Comparison of ENCODE assay signal across 21 mouse cellular contexts in the genomic region with DNA sequence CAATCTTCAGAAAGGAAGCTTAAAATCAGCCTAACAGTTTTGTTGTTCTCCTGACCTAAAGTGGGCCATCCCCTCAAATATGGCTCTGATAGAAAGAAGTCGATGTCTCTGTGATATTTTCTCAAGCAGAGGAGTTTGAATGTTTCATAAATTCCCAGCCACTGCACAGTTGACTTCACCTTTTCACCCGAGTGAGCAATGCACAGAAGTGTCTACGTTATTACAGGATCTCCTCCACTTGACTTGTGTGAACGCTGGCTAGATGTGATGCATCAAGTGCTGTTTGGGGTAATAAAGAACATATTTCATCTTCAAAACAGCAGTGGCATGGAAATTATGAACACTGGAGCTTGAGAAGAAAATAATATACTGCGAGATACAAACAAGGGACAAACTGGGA.
DNase-seq lines count a peak whose midpoint lies in the region; ATAC-seq lines count a peak whose summit lies in the region.
"Had no signal": no experiment of that assay in that cellular context is flagged by ENCODE, and none has a peak within 500 bp of the region (broad histone marks: within the 10 kb centered on the region; RNA-seq: fewer than 3 reads in every experiment).

No protein-coding gene starts in this region.

- H3K9ac ChIP-seq in forebrain, embryonic 15.5 days (replicated peaks), result no peak overlapping the region
- H3K9ac ChIP-seq in forebrain, embryonic 12.5 days, result no peak overlapping the region
- H3K9ac ChIP-seq in midbrain, embryonic 13.5 days (replicated peaks), result no peak overlapping the region
- H3K9ac ChIP-seq: embryonic facial prominence, embryonic 13.5 days; limb, embryonic 12.5 days; liver, embryonic 14.5 days had no signal

- DNase-seq in brain, adult 2 months (ENCODE audit: low read depth, low spot score), result peak; percentile 30
- DNase-seq in hindbrain, embryonic 10.5 days (ENCODE audit: low spot score), result no peak
- no peak for DNase-seq in right cerebral cortex, postnatal 14 days
- DNase-seq in adrenal gland, postnatal 14 days, result no peak
- DNase-seq in right cerebral cortex, postnatal 4 days, result no peak
- DNase-seq: adrenal gland, adult 8-10 months; gastrocnemius, postnatal 14 days; heart, postnatal 36 days; thymus, postnatal 25 days had no signal

- H3K4me2 ChIP-seq in forebrain, embryonic 15.5 days (replicated peaks), result no peak overlapping the region
- no peak overlapping the region for H3K4me2 ChIP-seq in forebrain, embryonic 12.5 days
- no peak overlapping the region for H3K4me2 ChIP-seq in midbrain, embryonic 13.5 days (replicated peaks)
- H3K4me2 ChIP-seq: embryonic facial prominence, embryonic 13.5 days; heart, embryonic 11.5 days; limb, embryonic 12.5 days had no signal

- H3K4me3 ChIP-seq in forebrain, embryonic 15.5 days, result no peak overlapping the region
- H3K4me3 ChIP-seq in forebrain, embryonic 12.5 days (replicated peaks), result no peak overlapping the region
- no peak overlapping the region for H3K4me3 ChIP-seq in hindbrain, embryonic 10.5 days
- H3K4me3 ChIP-seq in midbrain, embryonic 13.5 days (replicated peaks), result no peak overlapping the region
- H3K4me3 ChIP-seq: embryonic facial prominence, embryonic 13.5 days; limb, embryonic 12.5 days had no signal

- peaks cover 18% of the 10 kb centered on the region for H3K4me1 ChIP-seq in forebrain, embryonic 15.5 days
- peaks cover 7% of the 10 kb centered on the region for H3K4me1 ChIP-seq in forebrain, embryonic 12.5 days
- peaks cover 6% of the 10 kb centered on the region; the same call in 1 of the 2 replicates for H3K4me1 ChIP-seq in hindbrain, embryonic 10.5 days (replicated peaks)
- peaks cover 10% of the 10 kb centered on the region; the same call in 1 of the 2 replicates for H3K4me1 ChIP-seq in midbrain, embryonic 13.5 days (replicated peaks)
- H3K4me1 ChIP-seq: embryonic facial prominence, embryonic 13.5 days; limb, embryonic 12.5 days had no signal

- ATAC-seq in forebrain, embryonic 15.5 days (replicated peaks), result peak; percentile 70
- no peak for ATAC-seq in forebrain, embryonic 12.5 days (ENCODE audit: low FRiP score)
- ATAC-seq in midbrain, embryonic 13.5 days, result 0 out of 2 replicates have a peak, but pooled peaks have one; percentile 11
- ATAC-seq: intestine, postnatal 0 days; lung, postnatal 0 days had no signal

- no peaks in the 10 kb centered on the region for H3K9me3 ChIP-seq in forebrain, embryonic 15.5 days
- H3K9me3 ChIP-seq in forebrain, embryonic 12.5 days, result peaks cover 6% of the 10 kb centered on the region; the same call in 1 of the 2 replicates
- H3K9me3 ChIP-seq in hindbrain, embryonic 10.5 days, result peaks cover 2% of the 10 kb centered on the region; the same call in 1 of the 2 replicates
- no peaks in the 10 kb centered on the region for H3K9me3 ChIP-seq in midbrain, embryonic 13.5 days
- H3K9me3 ChIP-seq: embryonic facial prominence, embryonic 13.5 days had no signal

- no peaks in the 10 kb centered on the region for H3K36me3 ChIP-seq in forebrain, embryonic 15.5 days
- H3K36me3 ChIP-seq in forebrain, embryonic 12.5 days (replicated peaks), result no peaks in the 10 kb centered on the region
- no peaks in the 10 kb centered on the region for H3K36me3 ChIP-seq in hindbrain, embryonic 10.5 days
- no peaks in the 10 kb centered on the region for H3K36me3 ChIP-seq in midbrain, embryonic 13.5 days
- H3K36me3 ChIP-seq: embryonic facial prominence, embryonic 13.5 days; G1E; limb, embryonic 12.5 days had no signal

- H3K27me3 ChIP-seq in forebrain, embryonic 15.5 days, result no peaks in the 10 kb centered on the region
- H3K27me3 ChIP-seq in forebrain, embryonic 12.5 days, result no peaks in the 10 kb centered on the region
- no peaks in the 10 kb centered on the region for H3K27me3 ChIP-seq in hindbrain, embryonic 10.5 days (ENCODE audit: insufficient read depth, poor library complexity, severe bottlenecking)
- H3K27me3 ChIP-seq in midbrain, embryonic 13.5 days, result no peaks in the 10 kb centered on the region
- H3K27me3 ChIP-seq: embryonic facial prominence, embryonic 13.5 days; limb, embryonic 12.5 days had no signal

- peak overlapping the region; percentile 70 for H3K27ac ChIP-seq in forebrain, embryonic 15.5 days (replicated peaks)
- no peak overlapping the region; the same call in 1 of the 2 replicates for H3K27ac ChIP-seq in forebrain, embryonic 12.5 days
- 0 out of 2 replicates have a peak overlapping the region, but pooled peaks have one; percentile 12 for H3K27ac ChIP-seq in hindbrain, embryonic 10.5 days
- H3K27ac ChIP-seq in midbrain, embryonic 13.5 days, result peak overlapping the region; percentile 47; the same call in 1 of the 2 replicates
- H3K27ac ChIP-seq: embryonic facial prominence, embryonic 13.5 days; kidney, postnatal 0 days; limb, embryonic 12.5 days; liver, embryonic 14.5 days; stomach, postnatal 0 days had no signal

- 35% methylated on average over 5 of the region's 5 CpGs for WGBS in forebrain, embryonic 15.5 days
- 56% methylated on average over 5 of the region's 5 CpGs for WGBS in forebrain, embryonic 12.5 days
- 68% methylated on average over 5 of the region's 5 CpGs for WGBS in hindbrain, embryonic 10.5 days
- 45% methylated on average over 5 of the region's 5 CpGs for WGBS in midbrain, embryonic 13.5 days
